Mouse (Mus musculus): Measurements from ENCODE around the gene Ubac1. TPM values are rescaled to one million over a fixed set of nuclear protein-coding genes. Genes with fewer than 3 reads are reported as not detected.

Ubac1 gene
- polyA plus RNA-seq, 2 experiments: 320 to 504 TPM

DNA sequence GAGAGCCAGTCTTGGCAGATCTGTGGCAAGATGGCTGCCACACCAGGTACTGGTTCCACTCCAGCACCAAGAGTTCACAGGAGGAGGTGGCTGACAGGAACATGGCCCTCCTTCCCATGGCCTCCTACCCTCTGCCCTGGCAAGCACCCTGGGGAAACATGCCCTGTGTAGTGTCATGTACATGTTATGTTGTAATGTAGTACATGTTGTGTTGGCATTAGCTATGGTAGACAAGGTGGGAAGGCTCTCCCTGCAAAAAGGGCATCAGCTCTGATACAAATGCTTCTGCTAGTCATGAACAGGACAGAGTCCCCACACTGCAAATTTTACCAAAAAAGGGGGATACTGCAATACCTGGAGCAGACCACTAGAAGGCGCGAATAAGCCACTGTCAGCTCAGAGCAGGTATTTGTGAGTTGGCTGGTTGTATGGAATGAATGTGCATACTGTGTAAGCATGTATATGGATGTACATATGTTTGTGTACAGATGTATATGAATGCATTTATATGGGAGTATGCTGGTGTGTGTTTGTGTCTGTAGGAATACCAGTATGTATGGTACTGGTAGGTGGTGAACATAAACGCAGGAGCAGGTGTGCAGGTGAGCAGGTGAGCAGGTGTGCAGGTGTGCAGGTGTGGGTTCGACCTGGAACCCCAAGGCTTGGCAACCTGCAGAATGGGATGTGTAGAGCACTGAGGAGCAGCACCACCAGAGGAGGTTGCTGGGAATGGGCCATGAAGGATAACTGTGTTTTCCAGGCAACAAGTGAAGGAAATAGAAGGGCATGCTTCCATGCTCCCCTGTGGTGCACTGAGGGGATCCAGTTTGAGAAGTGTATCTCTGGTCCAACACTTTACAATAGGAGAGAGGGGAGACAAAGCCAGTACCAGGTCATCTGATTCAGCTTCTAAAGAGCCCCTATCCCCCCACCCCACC is 2.9 kb upstream of the Ubac1 start:
- TF ChIP-seq CTCF (IDR thresholded peaks at IDR 0.05; ENCODE audit: low read depth) (peak; percentile 94), EP300 (IDR thresholded peaks at IDR 0.05; ENCODE audit: low read depth) (no peak)
- H3K4me1 ChIP-seq (replicated peaks; ENCODE audit: control insufficient read depth in 2 of 2, insufficient read depth in 2 of 2, low read length in 1 of 2): peaks cover 3 to 12% of the 10 kb centered on the region in 2 experiments; a peak in 3 of 4 replicates
- DNase-seq (ENCODE audit: low read depth in 3 of 3, low spot score in 3 of 3) (no peak), ATAC-seq (ENCODE audit: insufficient read depth) (no peak)
- H3K9me3 ChIP-seq (ENCODE audit: control insufficient read depth, low read length): no peaks in the 10 kb centered on the region
- H3K9ac ChIP-seq (replicated peaks): peak overlapping the region; percentile 37
- H3K27ac ChIP-seq: peak overlapping the region; percentile 70
- 30% methylated on average over 4 of the region's 4 CpGs for WGBS (ENCODE audit: insufficient replicate concordance)
- no peaks in the 10 kb centered on the region for H3K27me3 ChIP-seq (ENCODE audit: control insufficient read depth, insufficient read depth, low read length)
- H3K4me3 ChIP-seq (ENCODE audit: insufficient read depth in 1 of 2, low read depth in 2 of 2, low read length in 2 of 2): no peak overlapping the region
- no peak overlapping the region for H3K4me2 ChIP-seq (ENCODE audit: low read depth)
- H3K36me3 ChIP-seq (replicated peaks; ENCODE audit: control insufficient read depth, insufficient read depth, low read depth): peaks cover 2% of the 10 kb centered on the region

DNA sequence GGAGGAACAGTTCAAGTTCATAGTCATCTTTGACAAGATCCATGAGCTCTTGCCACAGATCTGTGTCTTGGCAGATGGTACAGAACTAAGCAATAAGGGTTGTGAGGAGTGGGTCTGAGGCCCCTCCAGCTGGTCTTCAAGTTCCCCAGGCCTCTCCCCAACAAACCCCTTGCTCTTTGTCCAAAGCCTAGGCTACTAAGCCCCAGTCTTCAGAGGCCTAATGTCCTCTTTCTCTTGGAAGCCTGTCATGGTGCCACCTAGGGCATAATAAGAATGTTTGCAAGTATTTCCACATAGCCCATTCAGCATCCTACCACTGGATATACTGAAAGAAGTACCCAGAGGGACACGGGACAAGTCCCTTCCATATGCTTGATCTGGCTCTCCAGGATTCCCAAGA is 1.1 kb upstream of the Ubac1 start:
- Histone ChIP-seq H3K9ac (replicated peaks) (peak overlapping the region; percentile 21; the same call in 1 of the 2 replicates), H3K27me3 (ENCODE audit: control insufficient read depth, insufficient read depth, low read length) (no peaks in the 10 kb centered on the region), H3K4me2 (ENCODE audit: low read depth) (no peak overlapping the region; the same call in 1 of the 2 replicates), H3K4me1 (replicated peaks; ENCODE audit: control insufficient read depth in 2 of 2, insufficient read depth in 2 of 2, low read length in 1 of 2) (peaks cover 12 to 24% of the 10 kb centered on the region in 2 experiments), H3K9me3 (ENCODE audit: control insufficient read depth, low read length) (no peaks in the 10 kb centered on the region), H3K36me3 (replicated peaks; ENCODE audit: control insufficient read depth, insufficient read depth, low read depth) (peaks cover 14% of the 10 kb centered on the region), H3K4me3 (ENCODE audit: insufficient read depth in 1 of 2, low read depth in 2 of 2, low read length in 2 of 2) (no peak overlapping the region), H3K27ac (peak overlapping the region; percentile 67)
- 79% methylated on average over 1 of the region's 1 CpGs for WGBS (ENCODE audit: insufficient replicate concordance)
- ATAC-seq (ENCODE audit: insufficient read depth) (no peak), DNase-seq (ENCODE audit: low read depth in 3 of 3, low spot score in 3 of 3) (no peak)
- no peak for TF ChIP-seq CTCF (IDR thresholded peaks at IDR 0.05; ENCODE audit: low read depth)
- TF ChIP-seq EP300 (IDR thresholded peaks at IDR 0.05; ENCODE audit: low read depth): no peak

DNA sequence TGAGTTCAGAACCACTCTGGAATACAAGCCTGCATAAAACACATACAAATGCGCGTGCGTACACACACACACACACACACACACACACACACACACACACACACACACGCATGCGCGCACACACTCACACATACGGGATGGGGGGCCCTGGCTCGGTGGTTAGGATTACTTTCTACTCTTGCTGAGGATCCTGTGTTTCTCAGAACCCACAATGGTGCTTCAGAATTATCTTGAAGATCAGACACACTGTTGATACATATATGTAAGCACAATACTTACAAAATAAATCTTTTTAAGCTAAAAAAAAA is 665 bp upstream of the Ubac1 start:
- WGBS (ENCODE audit: insufficient replicate concordance): 83% methylated on average over 8 of the region's 8 CpGs
- no peak for ATAC-seq (ENCODE audit: insufficient read depth)
- Histone ChIP-seq H3K9me3 (ENCODE audit: control insufficient read depth, low read length) (no peaks in the 10 kb centered on the region), H3K27me3 (ENCODE audit: control insufficient read depth, insufficient read depth, low read length) (no peaks in the 10 kb centered on the region), H3K36me3 (replicated peaks; ENCODE audit: control insufficient read depth, insufficient read depth, low read depth) (peaks cover 16% of the 10 kb centered on the region), H3K4me1 (replicated peaks; ENCODE audit: control insufficient read depth in 2 of 2, insufficient read depth in 2 of 2, low read length in 1 of 2) (peaks cover 16 to 29% of the 10 kb centered on the region in 2 experiments), H3K9ac (replicated peaks) (peak overlapping the region; percentile 93), H3K4me2 (ENCODE audit: low read depth) (peak overlapping the region; percentile 100), H3K27ac (peak overlapping the region; percentile 99), H3K4me3 (ENCODE audit: insufficient read depth in 1 of 2, low read depth in 2 of 2, low read length in 2 of 2) (peak overlapping the region; percentile 60 to 94; a peak in 3 of 4 replicates)
- DNase-seq (ENCODE audit: low read depth in 3 of 3, low spot score in 3 of 3): no peak
- no peak for TF ChIP-seq CTCF (IDR thresholded peaks at IDR 0.05; ENCODE audit: low read depth)
- no peak for TF ChIP-seq EP300 (IDR thresholded peaks at IDR 0.05; ENCODE audit: low read depth)

DNA sequence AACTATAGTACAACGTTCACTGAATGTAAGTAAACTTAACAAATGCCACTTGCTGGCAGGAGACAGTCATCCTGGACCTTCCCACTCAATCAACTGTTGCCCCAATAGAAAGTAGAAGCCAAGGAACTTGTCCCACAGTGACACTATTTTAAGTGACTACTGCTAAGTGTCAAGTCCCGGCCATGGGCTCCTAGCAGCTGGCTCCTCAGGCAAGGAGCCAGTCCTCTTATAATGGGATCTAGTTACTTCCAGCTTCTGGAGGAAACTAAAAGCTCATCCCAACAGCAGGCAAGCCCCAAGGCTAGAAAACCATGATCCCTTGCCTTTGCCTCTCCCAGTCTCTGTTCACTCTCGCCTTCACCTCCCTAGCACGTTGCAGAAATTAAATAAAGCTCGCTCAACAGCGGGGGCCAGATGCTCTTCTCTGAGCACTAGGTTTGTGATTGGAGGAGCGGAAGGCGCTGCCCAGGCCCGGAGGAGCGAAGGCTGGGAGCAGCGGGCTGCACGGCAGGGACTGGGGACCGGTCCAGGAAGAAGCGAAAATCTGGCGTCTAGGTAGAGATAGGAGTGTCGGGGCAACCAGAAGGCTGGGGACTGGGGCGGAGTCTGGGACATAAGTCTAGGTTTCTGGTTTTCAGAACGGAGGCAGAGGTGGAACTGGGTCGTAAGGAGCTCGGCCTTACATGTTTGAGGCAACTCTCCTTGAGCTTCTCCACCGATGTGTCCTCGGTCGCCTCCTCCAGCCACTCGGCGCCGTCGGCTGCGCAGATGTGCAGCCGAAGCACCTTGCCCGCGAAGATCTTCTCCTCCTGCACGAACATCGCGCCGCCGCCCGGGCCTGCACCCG is 610 bp downstream of the Ubac1 start:
- DNase-seq (ENCODE audit: low read depth in 3 of 3, low spot score in 3 of 3): no peak
- Histone ChIP-seq H3K4me2 (ENCODE audit: low read depth) (peak overlapping the region; percentile 100), H3K27ac (peak overlapping the region; percentile 99), H3K36me3 (replicated peaks; ENCODE audit: control insufficient read depth, insufficient read depth, low read depth) (peaks cover 29% of the 10 kb centered on the region), H3K27me3 (ENCODE audit: control insufficient read depth, insufficient read depth, low read length) (no peaks in the 10 kb centered on the region), H3K9ac (replicated peaks) (peak overlapping the region; percentile 93), H3K4me1 (replicated peaks; ENCODE audit: control insufficient read depth in 2 of 2, insufficient read depth in 2 of 2, low read length in 1 of 2) (peaks cover 28 to 41% of the 10 kb centered on the region in 2 experiments), H3K9me3 (ENCODE audit: control insufficient read depth, low read length) (no peaks in the 10 kb centered on the region), H3K4me3 (ENCODE audit: insufficient read depth in 1 of 2, low read depth in 2 of 2, low read length in 2 of 2) (peak overlapping the region; percentile 94 to 98)
- no peak; the same call in 1 of the 2 replicates for TF ChIP-seq EP300 (IDR thresholded peaks at IDR 0.05; ENCODE audit: low read depth)
- TF ChIP-seq CTCF (IDR thresholded peaks at IDR 0.05; ENCODE audit: low read depth): peak; percentile 4; the same call in 1 of the 2 replicates
- ATAC-seq (ENCODE audit: insufficient read depth): peak; percentile 54
- under 1% methylated on average over 38 of the region's 38 CpGs for WGBS (ENCODE audit: insufficient replicate concordance)
